8 mouse cellular contexts compared by ENCODE assay signal in the genomic region with DNA sequence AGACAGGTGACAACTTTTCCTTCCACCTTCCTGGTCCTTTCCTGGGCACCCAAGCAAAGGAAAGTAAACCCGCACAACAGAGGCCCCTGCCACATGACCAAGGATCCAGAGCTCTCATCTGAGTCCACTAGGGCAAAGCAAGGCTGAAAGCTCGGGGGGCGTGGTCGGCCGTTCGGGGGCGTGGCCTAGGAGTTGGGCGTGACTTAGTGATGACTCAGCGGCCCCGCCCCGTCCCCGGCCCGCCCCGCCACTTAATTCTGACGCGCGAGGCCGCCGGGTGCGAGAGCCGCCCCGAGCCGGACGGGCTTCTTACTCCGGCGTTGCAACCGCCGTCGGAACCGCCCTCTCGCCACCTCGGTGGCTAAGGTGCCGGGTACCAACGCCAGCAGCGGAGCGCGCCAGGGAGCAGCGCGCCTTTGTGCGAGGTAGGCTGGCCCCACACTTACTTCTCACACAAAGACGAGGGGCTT.
DNase-seq lines count a peak whose midpoint lies in the region; ATAC-seq lines count a peak whose summit lies in the region.

No protein-coding gene starts in this region.

- peaks cover 26% of the 10 kb centered on the region for H3K4me1 ChIP-seq in hindbrain, embryonic 16.5 days (ENCODE audit: control insufficient read depth, insufficient read depth, low read depth, low read length)

- peak overlapping the region; percentile 71 for H3K27ac ChIP-seq in hindbrain, embryonic 16.5 days (ENCODE audit: low read depth, low read length)

- peak; percentile 76 for ATAC-seq in common myeloid progenitor, adult 5-6 weeks (replicated peaks; ENCODE audit: low read depth, poor library complexity, severe bottlenecking)
- peak; percentile 94 for ATAC-seq in hindbrain, embryonic 16.5 days

- peak overlapping the region; percentile 76 for H3K4me2 ChIP-seq in hindbrain, embryonic 16.5 days (ENCODE audit: low read length)

- peak overlapping the region; percentile 83 for H3K4me3 ChIP-seq in hindbrain, embryonic 16.5 days (ENCODE audit: low read length)

- WGBS in hindbrain, embryonic 16.5 days, result under 1% methylated on average over 41 of the region's 41 CpGs

- H3K9me3 ChIP-seq in hindbrain, embryonic 16.5 days (ENCODE audit: control insufficient read depth, low read length), result no peaks in the 10 kb centered on the region

- H3K27me3 ChIP-seq in hindbrain, embryonic 16.5 days (replicated peaks; ENCODE audit: control insufficient read depth, insufficient read depth, low read length), result 0 out of 2 replicates have a peak, but pooled peaks cover 2% of the 10 kb centered on the region

- no peaks in the 10 kb centered on the region for H3K36me3 ChIP-seq in hindbrain, embryonic 16.5 days (ENCODE audit: control insufficient read depth, insufficient read depth, low read length)

- peak; percentile 97 for DNase-seq in ZHBTc4 (ENCODE audit: low read depth, low spot score)
- peak; percentile 91 for DNase-seq in gastrocnemius, adult 18-20 months (ENCODE audit: low spot score)
- peak; percentile 73 for DNase-seq in left cerebral cortex, adult 11 months (ENCODE audit: low spot score)
- DNase-seq in lung, postnatal 36 days, result peak; percentile 97
- peak; percentile 99 for DNase-seq in retina, embryonic 14.5 days (ENCODE audit: low spot score)
- DNase-seq in thymus, postnatal 36 days, result peak; percentile 95 to 99

- peak overlapping the region; percentile 94 for H3K9ac ChIP-seq in hindbrain, embryonic 16.5 days (ENCODE audit: low read depth, low read length)

Comparison
In these comparisons a context has a peak if more than half of its experiments do, and no peak if none do; other contexts are left out.
1. Peak in every context shown above with its lines: DNase-seq, ATAC-seq, H3K4me3 ChIP-seq and H3K27ac ChIP-seq.